Mouse (Mus musculus) layer of hippocampus, adult 9-10 months (tissue): ENCODE measurements around the gene Cdc37.
"Not testable (repeated sequence)": the region's sequence is repeated elsewhere in the genome, so short reads cannot be mapped to it uniquely, and the experiment has no call there.

Source experiments
- DNase-seq: peaks from one replicate; pipeline ENCODE4 v3.0.0; 2022; ENCODE audit warnings: low spot score

The Cdc37 gene

DNA sequence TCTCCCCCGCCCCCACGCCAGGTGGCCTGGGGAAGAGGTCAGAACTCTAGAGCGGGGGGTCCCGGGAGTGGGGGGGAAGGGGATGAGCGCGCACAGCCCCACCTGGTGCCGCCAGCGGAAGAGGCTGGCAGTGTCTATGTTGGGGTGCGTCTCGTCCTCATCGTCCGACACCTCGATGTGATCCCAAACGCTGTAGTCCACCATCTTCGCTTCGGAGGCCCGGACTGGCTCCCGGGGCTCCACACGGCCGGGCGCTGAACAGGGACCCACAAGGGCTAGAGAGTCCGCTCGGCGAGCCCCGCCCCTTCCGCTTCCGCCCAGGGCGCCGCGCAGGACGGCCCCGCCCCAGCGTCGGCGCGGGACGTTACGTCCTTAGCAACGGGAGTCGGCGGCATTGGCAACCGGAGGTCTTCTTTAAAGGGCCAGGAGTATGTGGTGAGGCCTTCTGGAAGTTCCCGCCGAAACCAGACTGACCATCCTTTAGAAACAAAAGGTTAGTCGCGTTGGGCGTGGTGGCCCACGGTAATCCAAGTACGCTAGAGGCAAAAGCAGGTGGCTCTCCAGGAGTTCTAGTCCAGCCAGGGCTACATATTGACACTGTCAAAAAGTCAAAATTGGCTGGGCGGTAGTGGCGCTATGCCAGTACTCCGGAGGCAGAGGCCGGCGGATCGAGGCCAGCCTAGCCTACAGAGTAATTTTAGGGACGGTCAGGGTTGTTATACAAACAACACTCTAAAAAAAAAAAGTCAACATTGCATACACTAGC, at the start of gene Cdc37:
Cdc37 (minus strand) TSS at position 329 of the 766 bp plus-strand sequence.
- peak; percentile 83 for DNase-seq

DNA sequence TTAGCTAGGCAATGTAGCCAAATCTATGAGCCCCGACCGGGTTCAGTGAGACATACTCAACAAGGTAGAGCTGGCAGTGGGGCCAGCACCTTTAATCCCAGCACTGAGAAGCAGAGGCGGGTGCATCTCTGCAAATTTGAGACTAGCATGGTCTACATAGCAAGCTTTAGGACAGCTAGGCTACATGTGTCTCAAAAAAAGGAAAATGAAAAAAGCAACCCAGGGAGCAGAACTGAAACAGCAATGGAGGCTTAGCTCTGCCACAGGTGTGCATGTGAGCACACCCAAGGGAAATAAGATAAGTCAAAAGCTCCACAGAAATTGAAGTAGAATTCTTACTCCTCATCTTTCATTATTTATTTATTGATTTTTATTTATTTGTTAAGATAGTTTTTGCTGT, 49.2 kb upstream of the Cdc37 start:
- DNase-seq, result no peak

DNA sequence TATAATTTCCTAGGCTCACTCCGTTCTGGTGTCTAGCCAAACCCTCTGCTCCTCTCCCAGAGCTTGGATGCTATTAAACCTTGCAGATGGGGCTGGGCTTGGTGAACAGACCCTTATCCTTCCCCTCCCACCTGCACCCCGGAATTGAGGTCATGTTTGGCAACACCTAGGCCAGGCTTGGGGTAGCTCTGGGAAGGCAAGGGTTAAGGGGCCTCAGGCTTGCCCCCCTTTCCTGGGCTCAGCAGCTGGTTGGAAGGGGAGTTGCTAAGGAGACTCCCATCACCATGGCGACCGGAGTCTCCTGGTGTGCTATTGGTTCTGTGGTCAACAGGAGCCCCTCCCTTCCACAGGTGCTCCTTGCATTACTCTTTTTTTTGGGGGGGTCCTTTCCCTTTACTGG, 48.2 kb upstream of the Cdc37 start:
- no peak for DNase-seq

DNA sequence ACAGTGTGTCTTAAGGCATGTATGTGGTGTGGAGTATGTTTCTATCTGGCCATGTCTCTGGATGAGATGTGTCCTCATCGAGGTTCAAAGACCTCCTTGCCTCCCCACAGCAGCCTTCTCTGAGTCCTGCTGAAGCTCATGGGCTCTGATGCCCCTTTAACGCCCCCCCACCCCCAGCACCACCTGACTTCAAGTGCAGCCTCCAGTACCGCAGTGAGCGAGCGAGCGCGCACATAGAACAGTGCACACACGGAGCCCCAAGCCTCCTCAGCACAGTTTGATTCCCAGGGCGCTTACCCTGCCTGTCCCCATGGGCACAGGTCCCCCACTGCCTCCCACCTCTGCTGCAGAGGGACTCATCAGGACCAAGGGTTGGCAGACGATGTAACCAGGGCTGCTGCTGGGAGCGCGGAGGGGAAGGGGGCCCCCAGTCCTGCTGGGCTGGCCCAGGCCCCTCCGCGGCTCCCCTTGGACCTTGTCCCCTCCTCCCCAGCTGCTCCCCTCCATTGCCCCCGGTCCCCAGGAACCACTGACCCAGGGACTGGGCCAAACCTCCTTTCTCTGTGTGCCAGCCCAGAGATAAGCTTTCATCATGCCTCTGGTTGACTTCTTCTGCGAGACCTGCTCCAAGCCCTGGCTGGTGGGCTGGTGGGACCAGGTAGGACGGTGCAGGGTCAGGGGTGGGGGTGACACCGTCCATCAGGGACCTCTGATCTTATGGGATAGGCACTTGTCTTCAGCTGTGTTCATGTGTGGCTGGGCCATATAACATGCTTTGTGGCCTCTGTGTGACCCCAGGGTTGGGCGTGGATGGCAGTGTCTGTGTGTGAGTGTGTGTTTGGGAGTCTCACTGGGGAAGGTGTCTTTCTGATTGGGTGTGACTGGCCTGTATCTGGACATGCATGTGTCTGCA, 47.0 kb upstream of the Cdc37 start:
- no peak for DNase-seq

DNA sequence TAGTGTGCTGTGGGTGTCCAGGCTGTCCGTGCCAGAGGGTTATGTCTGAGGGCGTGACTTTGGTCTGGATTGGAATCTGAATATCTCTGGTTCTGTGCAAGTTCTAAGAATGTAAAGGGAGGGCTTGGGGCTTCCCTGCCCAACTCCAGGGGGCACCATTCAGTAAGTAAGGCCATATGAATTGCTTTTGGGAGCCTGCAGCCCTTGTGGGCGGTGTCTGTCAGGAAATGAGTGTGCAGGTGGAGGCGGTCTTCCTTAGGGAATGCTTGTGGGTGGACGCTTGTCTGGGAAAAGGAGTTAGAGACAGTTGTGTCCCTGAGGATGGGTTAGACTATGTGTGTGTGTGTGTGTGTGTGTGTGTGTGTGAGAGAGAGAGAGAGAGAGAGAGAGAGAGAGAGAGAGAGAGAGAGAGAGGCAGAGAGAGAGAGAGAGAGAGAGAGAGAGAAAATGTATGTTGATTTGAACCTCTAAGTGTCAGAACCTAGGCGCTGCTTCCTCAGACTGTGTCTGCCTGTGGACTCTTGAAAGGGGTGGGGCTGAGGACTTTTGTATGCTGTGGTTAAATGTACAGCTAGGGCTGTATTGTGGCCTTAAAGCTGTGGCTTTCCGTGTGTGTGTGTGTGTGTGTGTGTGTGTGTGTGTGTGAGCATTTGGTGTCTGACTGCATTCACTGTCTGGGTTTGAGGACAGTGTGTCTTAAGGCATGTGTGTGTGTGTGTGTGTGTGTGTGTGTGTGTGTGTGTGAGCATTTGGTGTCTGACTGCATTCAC, 46.1 kb upstream of the Cdc37 start:
- DNase-seq, result not testable (repeated sequence)

DNA sequence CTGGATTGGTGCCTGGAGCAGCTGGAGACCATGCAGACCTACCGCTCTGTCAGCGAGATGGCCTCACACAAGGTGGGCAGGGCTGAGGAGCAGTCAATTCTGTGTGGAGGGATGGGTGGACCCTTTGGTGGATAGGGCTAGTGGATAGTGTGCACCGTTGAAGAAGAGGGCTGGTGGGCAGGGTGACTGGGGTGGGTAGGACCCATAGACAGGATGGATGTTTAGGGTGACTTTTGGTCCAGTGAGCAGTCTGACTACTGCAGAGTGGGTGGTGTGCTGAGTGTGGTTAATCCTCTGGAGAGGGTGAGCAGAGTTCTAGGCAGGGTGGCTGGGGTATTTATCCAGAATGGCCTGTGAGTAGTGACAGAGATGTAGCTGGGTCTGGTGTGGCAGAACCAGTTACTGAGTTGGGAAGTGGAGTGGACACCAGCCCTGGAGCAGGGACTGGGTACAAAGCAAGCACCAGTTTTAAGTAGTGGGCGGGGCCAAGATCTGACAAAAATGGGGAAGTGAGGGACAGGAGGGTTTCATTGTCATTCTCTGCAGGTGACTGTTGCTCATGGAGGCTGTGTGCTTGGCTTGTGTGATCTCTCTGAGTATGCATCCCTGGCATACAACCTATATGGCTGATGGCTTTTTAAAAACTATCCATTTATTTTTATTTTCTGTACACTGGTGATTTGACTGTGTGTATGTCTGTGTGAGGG, 45.2 kb upstream of the Cdc37 start:
- no peak for DNase-seq

DNA sequence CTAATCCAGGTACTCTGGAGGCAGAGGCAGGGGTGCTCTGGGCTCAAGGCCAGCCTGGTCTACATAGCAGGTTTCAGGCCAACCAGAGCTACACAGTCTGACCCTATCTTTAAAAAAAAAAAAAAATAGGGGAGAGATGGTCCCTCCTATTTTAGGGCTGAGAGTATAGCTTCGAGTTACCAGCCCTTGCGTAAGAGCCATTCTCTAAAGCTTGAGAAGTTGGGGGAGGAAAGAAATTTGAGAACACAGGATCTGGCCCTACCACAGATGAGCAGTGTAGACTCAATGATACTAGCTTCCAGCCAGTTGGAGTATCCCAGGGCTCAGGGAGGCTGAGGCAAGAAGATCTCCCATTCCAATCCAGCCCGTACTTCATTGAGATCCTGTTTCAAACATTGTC, 44.0 kb upstream of the Cdc37 start:
- no peak for DNase-seq

DNA sequence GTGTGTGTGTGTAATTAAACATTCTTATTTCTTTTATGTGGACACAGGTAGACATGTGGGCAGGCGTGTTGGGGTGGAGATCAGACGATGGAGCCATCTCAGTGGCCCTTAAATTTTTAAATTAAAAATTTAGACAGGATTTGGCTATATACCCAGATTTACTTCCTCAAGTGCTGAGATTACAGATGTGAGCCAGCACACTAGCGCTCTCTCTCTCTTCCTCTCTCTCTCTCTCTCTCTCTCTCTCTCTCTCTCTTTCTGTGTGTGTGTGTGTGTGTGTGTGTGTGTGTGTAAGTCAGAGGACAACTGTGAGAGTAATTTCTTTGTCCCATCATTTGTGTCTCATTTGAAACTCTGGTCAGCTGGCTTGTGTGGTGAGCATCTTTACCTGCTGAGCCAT, 40.9 kb upstream of the Cdc37 start:
- DNase-seq, result no peak

DNA sequence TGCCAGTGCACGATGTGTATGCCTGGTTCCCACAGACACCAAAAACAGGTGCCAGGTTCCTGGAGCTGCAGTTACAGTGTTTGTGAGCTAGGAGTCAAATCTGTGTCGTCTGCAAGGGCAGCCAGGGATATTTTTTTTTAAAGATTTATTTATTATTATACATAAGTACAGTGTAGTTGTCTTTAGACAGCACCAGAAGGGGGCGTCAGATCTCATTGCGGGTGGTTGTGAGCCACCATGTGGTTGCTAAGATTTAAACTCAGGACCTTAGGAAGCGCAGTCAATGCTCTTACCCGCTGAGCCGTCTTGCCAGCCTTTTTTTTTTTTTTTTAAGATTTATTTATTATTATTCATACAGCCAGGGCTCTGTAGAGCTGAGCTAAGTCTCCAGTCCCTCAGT, 40.1 kb upstream of the Cdc37 start:
- DNase-seq, result no peak

DNA sequence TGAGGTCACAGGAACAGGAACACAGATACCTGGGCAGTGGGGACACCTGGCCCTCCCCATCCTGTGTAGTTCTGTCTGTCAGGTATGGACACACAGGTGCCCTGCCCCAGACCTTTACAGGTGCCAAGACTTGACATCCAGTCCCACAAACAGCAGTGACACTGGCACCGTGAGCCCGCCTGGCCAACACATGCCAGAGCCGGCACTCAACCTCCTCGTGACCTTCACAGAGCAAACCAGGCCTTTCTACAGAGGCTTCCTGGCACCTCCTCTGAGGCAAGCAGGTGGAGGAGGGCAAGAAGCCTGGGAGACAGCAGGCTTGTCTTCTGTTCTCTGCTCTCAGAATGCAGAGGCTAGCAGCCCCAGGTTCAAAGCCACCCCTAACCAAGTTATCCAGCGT, 35.7 kb upstream of the Cdc37 start:
- DNase-seq, result no peak

DNA sequence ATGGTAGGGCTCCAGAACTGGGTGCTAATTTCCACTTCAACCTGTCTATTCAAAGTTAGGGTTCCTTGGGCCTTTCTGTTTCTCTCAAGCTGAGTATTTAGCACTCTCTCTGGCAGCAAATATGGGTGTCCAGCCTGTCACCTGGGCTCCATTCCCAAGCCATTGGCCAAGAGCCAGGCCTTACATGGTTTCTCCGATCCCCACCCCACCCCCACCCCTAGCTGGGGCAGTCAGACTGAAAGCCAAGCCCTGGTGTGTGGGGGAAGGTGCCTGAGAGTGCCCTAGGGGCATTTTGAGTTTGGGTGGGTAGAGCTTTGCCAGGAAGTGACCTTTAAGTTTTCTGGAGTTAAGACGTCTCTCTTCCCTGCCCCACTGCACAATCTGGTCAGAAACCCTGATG, 35.0 kb upstream of the Cdc37 start:
- DNase-seq, result no peak

DNA sequence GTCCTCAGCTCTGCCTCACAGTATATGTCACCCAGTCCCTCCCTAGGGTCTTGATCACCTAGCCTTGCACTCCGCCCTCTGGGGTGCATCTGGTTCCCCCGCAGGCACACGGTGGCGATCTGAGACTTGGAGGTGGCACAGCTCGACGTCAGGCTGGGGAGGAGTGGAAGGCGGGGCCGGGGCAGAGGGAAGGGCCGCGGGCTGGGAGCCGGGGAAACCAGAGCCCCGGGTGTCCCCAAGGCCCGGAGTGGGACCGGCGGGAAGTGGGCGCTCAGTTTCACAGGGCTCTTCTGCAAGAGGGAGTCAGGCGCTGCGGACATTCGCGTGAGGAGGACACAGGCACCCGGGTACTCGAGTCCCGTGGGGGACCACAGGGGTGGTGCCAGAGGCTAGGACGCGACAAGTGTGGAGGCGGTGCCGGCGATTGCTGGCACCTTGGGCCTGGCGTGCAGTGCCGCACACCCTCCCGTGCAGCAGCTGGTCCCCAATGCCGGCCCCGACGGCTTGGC, 34.2 kb upstream of the Cdc37 start:
- DNase-seq, result no peak

DNA sequence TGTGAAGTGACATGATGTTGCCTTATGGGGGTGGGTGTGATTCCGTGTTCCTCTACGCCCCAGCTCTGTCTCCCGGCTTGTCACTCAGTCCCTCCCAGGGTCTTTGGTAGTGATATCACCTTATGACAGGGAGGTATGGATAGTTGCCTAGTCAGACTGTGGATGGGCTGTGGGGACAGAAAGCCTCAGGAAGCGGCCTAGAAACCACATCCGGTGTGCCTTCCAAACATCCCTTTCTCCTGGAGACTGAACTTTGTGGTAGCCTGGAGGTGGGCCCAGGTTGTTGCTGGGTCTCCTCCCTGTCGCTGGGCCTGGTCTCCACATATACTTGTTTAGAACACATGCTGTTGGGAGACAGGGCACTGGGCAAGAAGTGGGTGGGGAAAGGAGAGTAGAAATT, 33.6 kb upstream of the Cdc37 start:
- no peak for DNase-seq

DNA sequence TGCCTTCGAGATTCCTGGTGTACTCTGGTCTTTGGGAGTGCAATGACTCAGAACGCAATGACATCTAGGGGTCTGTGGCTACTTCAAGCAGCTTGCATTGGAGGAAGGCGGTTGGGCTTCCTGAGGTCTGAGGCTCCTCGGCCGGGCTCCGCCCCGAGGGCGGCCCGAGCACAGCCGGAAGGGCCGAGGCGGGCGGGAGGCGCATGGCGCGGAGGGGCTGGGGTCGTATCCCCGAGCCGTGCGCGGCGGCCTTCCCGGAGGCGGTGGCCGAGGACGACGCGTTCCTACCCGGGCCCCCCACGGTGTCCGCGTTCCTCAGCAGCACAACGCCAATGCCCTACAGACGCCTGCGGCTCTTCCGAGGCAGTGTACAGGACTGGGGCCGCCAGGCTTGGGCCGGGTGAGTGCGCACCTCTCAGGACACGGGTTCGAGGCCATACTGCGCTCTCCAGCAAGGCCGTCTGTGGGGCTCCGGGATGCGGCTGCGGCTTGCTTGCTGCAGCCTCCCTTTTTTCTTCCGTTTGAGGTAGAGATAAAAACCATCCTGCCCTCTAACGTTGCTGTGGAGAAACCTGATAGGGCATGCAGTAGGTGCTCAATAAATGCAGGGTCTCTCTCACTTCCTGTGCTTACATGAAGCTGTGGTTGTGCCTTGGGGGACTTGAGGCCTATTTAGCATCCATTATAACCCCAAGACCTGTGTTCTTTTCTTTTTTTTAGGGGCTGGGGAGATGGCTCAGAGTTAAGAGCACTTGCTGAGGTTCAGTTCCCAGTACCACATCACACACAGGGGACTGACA, 31.8 kb upstream of the Cdc37 start:
- DNase-seq, result no peak

DNA sequence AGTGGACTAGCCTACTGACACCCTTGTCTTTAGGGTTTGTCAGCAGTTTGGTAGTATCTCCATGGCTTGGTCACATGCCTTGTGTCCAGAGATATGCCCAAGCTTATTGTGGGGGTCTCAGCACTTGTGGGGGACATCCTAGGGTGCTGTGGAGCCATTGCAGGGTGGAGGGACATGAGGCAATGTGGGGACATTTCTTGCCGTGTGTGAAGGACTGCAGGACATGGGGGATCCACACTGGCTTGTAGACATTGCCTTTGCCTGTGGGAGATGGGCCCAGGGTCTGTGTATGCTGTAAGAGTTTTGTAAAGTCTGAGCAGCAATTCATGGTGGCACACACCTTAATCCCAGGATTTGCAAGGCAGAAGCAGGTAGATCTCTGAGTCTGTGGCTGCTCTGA, 31.1 kb upstream of the Cdc37 start:
- no peak for DNase-seq

DNA sequence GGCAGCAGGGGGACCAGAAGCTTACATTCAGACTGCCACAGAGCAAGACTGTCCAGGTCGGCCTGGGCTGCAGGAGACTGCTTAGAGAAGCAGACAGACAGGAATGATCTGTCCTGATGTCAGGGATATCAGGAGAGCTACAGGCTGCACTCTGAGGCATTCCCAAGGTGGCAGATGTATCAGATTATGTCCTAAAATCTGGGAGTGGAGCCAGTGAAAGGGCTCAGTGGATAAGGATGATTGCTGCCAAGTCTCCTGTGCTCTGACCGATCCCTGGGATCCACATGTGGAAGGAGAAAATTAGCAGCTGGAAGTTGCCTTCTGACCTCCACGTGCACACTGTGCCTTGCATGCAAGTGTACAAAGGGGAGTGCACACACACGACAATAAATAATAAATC, 30.6 kb upstream of the Cdc37 start:
- DNase-seq, result no peak

DNA sequence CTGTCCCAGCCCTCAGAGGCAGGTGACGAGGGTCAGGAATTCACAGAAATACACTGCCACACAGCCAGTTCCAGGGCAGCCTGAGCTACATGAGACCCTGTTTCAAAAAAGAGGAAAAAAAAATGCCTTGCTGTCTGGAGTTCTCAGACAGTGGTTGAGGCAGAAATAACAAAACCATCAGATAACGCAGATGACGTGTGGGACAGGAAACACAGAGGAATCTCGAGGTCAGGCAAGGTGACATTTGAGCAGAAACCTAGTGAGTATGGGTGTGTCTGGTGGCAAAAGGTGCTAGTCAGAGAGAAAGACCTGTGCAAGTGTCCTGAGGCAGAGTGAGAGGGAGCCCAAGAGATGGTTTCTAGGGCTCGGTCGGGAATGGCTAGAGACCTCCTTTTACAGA, 22.6 kb upstream of the Cdc37 start:
- DNase-seq, result no peak

DNA sequence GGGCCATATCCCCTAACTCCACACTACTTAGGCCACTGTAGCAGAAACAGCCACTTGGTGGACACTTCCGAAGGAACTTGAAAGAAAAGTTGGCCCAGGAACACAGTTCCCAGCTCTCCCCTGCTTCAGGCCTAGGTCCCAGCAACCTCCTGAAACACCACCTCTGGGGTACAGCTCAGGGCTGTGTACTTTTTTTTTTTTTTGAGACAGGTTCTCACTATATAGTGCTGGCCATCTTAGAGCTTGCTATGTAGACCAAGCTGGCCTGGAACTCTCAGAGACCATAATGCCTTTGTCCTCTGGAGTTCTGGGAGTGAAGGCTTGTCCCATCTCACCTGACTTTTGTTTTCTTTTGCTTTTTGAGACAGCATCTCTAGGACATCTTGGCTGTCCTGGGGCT, 19.4 kb upstream of the Cdc37 start:
- no peak for DNase-seq

DNA sequence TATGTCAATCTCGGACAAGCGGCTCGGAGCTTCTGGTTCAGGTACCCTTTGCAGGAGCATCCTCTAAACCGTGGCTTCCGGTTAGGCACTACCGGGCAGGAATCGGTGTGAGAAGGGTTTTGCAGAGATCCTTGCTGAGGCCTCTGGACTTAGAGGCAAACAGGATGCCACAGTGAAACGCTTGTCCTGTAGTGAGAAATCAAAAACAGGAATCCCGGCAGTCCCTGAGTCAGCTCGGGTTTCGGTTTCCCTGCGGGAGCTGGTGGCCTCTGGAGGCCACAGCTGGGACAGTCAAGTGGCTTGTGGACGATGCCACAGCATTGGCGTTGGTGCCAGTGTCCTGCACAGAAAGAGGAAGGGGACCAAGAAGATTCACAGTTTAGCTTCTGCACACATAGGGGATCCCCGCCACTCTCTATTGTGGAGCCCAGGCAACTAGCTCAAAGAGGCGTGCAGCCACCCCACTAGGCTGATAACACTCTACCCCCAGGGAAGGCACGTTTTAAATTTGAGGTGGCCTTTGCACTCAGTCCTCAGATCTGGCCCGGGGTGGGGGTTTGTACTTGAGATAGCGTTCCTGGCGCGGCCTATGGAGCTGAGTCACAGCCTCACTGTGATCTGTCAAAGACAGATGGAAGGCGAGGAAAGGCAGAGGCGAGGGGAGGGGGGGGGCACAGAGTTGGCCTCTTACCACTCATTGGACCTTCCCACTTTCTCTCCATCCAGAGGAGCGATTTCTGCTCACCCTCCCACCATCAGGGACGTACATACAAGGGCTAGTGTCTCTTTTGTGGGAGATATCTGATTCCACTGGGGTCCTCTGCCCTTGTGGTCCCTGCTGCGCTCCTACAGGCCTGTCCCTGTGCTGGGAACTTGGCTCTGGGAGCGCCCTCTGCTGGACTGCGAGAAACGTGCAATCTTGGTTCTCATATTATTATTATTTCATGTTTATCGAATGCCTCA, 18.7 kb upstream of the Cdc37 start:
- no peak for DNase-seq
